Mouse (Mus musculus) hindbrain, embryonic 11.5 days (tissue): Measurements from ENCODE around the gene Dvl1. TPM values are rescaled to one million over a fixed set of nuclear protein-coding genes. Genes with fewer than 3 reads are reported as not detected.

Experiments
- ATAC-seq: fragments of 200-750 bp; cut with Nextera tagmentation; 2 replicates; pipeline ENCODE4 v1.8.0; 2017; ENCODE audit warnings: mild to moderate bottlenecking, moderate TSS enrichment, moderate library complexity; ENCODE audit not compliant: low FRiP score
- DNase-seq: peaks from one replicate; pipeline ENCODE4 v3.0.0-alpha.2; 2015; ENCODE audit warnings: low spot score
- H3K27ac ChIP-seq: fragments of 300-500 bp; sonication (generic); 2 replicates; pipeline ENCODE4 v1.5.1; 2014; ENCODE audit warnings: mild to moderate bottlenecking, low read depth, low read length
- H3K27me3 ChIP-seq: fragments of 300-500 bp; sonication (generic); 2 replicates; pipeline ENCODE4 v1.6.1; 2014; ENCODE audit warnings: mild to moderate bottlenecking, low read length, moderate library complexity, mixed read lengths; ENCODE audit not compliant: control insufficient read depth, insufficient read depth
- H3K36me3 ChIP-seq: fragments of 300-500 bp; sonication (generic); 2 replicates; pipeline ENCODE4 v1.6.1; 2014; ENCODE audit warnings: mild to moderate bottlenecking, low read length, moderate library complexity, mixed read lengths; ENCODE audit not compliant: control insufficient read depth, insufficient read depth
- H3K4me1 ChIP-seq: fragments of 300-500 bp; sonication (generic); replicated peaks from 2 replicates; pipeline ENCODE4 v1.6.1; 2014; ENCODE audit warnings: low read length, mixed read lengths; ENCODE audit not compliant: control insufficient read depth, insufficient read depth
- H3K4me2 ChIP-seq: fragments of 300-500 bp; sonication (generic); replicated peaks from 2 replicates; pipeline ENCODE4 v1.6.1; 2014; ENCODE audit warnings: mild to moderate bottlenecking, low read depth, low read length
- H3K4me3 ChIP-seq: fragments of 300-500 bp; sonication (generic); 2 replicates; pipeline ENCODE4 v1.5.1; 2014; ENCODE audit warnings: low read depth, low read length
- H3K9ac ChIP-seq: fragments of 300-500 bp; sonication (generic); 2 replicates; pipeline ENCODE4 v1.6.1; 2014; ENCODE audit warnings: low read depth, low read length
- H3K9me3 ChIP-seq: fragments of 300-500 bp; sonication (generic); 2 replicates; pipeline ENCODE4 v1.6.1; 2016; ENCODE audit warnings: low read length; ENCODE audit not compliant: control insufficient read depth
- WGBS: fragments of 180-500 bp; shearing (Covaris S2); extraction: QIAGEN DNeasy Blood & Tissue Kit; methylation state at CpG from one replicate; pipeline ENCODE4 v1.1.7; 2014; 5-methylcytosine and 5-hydroxymethylcytosine counted together
- polyA plus RNA-seq: library from polyadenylated mRNA; unstranded; fragments of >200 nt; fragmentation: Nextera tagmentation; extraction: Ambion mirVana; gene quantifications from 2 replicates; pipeline ENCODE4 v1.2.1, GENCODE M21; 2014

Gene Dvl1
- polyA plus RNA-seq = 7.5 and 8.8 TPM in 2 replicates

- H3K4me2 ChIP-seq = peak within 1 kb of the TSS; percentile 78
- peak within 1 kb of the TSS; percentile 92 for H3K9ac ChIP-seq
- no peaks in the 10 kb centered on the region for H3K9me3 ChIP-seq
- WGBS = 5% methylated on average over 32 of the region's 65 CpGs
- peak within 1 kb of the TSS; percentile 77 for H3K4me3 ChIP-seq
- H3K27me3 ChIP-seq = no peaks in the 10 kb centered on the region
- ATAC-seq = peak; percentile 93
- H3K4me1 ChIP-seq = peaks cover 7% of the 10 kb centered on the region
- H3K27ac ChIP-seq = peak within 1 kb of the TSS; percentile 27; the same call in 1 of the 2 replicates
- no peaks in the 10 kb centered on the region for H3K36me3 ChIP-seq
- DNase-seq = peak; percentile 96
Observed at GRCm38 (mm10) chr4:155846871-155847578, at the start of gene Dvl1. TSS of gene Dvl1 (plus strand) at chr4:155847402.

GRCm38 (mm10) chr4:155802075-155802474, 45.1 kb upstream of the Dvl1 start:
- 100% methylated on average over 1 of the region's 1 CpGs for WGBS
- Histone ChIP-seq H3K4me3 (no peak overlapping the region), H3K4me1 (peaks cover 6% of the 10 kb centered on the region; the same call in 1 of the 2 replicates), H3K9me3 (no peaks in the 10 kb centered on the region), H3K9ac (no peak overlapping the region), H3K27me3 (no peaks in the 10 kb centered on the region), H3K27ac (no peak overlapping the region), H3K4me2 (no peak overlapping the region), H3K36me3 (no peaks in the 10 kb centered on the region)
- DNase-seq = no peak
- no peak for ATAC-seq

GRCm38 (mm10) chr4:155802741-155803339, 44.4 kb upstream of the Dvl1 start, which contains the start of gene Mrpl20:
TSS of gene Mrpl20 (plus strand) at chr4:155802878.
- DNase-seq = peak; percentile 33
- 10% methylated on average over 12 of the region's 12 CpGs for WGBS
- H3K4me2 ChIP-seq = peak within 1 kb of the TSS; percentile 40
- no peaks in the 10 kb centered on the region for H3K27me3 ChIP-seq
- peak within 1 kb of the TSS; percentile 73 for H3K9ac ChIP-seq
- peaks cover 6% of the 10 kb centered on the region; the same call in 1 of the 2 replicates for H3K4me1 ChIP-seq
- peak within 1 kb of the TSS; percentile 73 for H3K4me3 ChIP-seq
- H3K36me3 ChIP-seq = 0 out of 2 replicates have a peak, but pooled peaks cover under 1% of the 10 kb centered on the region
- no peaks in the 10 kb centered on the region for H3K9me3 ChIP-seq
- peak; percentile 52 for ATAC-seq
- H3K27ac ChIP-seq = peak within 1 kb of the TSS; percentile 43; the same call in 1 of the 2 replicates

GRCm38 (mm10) chr4:155803340-155804041, 43.7 kb upstream of the Dvl1 start:
- Histone ChIP-seq H3K9me3 (no peaks in the 10 kb centered on the region), H3K9ac (peak overlapping the region; percentile 73), H3K27me3 (no peaks in the 10 kb centered on the region), H3K27ac (peak overlapping the region; percentile 43; the same call in 1 of the 2 replicates), H3K4me2 (peak overlapping the region; percentile 40), H3K4me3 (peak overlapping the region; percentile 73), H3K4me1 (peaks cover 6% of the 10 kb centered on the region; the same call in 1 of the 2 replicates), H3K36me3 (peaks cover 3% of the 10 kb centered on the region; the same call in 1 of the 2 replicates)
- WGBS = under 1% methylated on average over 58 of the region's 58 CpGs
- DNase-seq = peak; percentile 98
- peak; percentile 98 for ATAC-seq

GRCm38 (mm10) chr4:155807841-155808240, 39.4 kb upstream of the Dvl1 start:
- no peak overlapping the region for H3K4me2 ChIP-seq
- 93% methylated on average over 3 of the region's 3 CpGs for WGBS
- DNase-seq = no peak
- no peaks in the 10 kb centered on the region for H3K27me3 ChIP-seq
- no peak overlapping the region for H3K27ac ChIP-seq
- H3K4me3 ChIP-seq = no peak overlapping the region
- H3K4me1 ChIP-seq = peaks cover 4% of the 10 kb centered on the region; the same call in 1 of the 2 replicates
- peaks cover 11% of the 10 kb centered on the region; the same call in 1 of the 2 replicates for H3K36me3 ChIP-seq
- no peak for ATAC-seq
- H3K9ac ChIP-seq = no peak overlapping the region
- H3K9me3 ChIP-seq = no peaks in the 10 kb centered on the region

- no peaks in the 10 kb centered on the region for H3K27me3 ChIP-seq
- peaks cover 26% of the 10 kb centered on the region for H3K36me3 ChIP-seq
- no peaks in the 10 kb centered on the region for H3K9me3 ChIP-seq
- DNase-seq (peak; percentile 97), ATAC-seq (peak; percentile 98)
- peak within 1 kb of the TSS; percentile 93 for H3K4me2 ChIP-seq
- H3K4me3 ChIP-seq = peak within 1 kb of the TSS; percentile 100
- under 1% methylated on average over 58 of the region's 60 CpGs for WGBS
- peaks cover 7% of the 10 kb centered on the region for H3K4me1 ChIP-seq
- H3K9ac ChIP-seq = peak within 1 kb of the TSS; percentile 99
- peak within 1 kb of the TSS; percentile 82 for H3K27ac ChIP-seq
Observed at GRCm38 (mm10) chr4:155811929-155812664, 35.1 kb upstream of the Dvl1 start, which contains the start of gene Ccnl2. TSS of gene Ccnl2 (plus strand) at chr4:155812489.

GRCm38 (mm10) chr4:155812665-155813181, 34.5 kb upstream of the Dvl1 start:
- WGBS = 0% methylated on average over 49 of the region's 49 CpGs
- H3K9ac ChIP-seq = peak overlapping the region; percentile 99
- no peaks in the 10 kb centered on the region for H3K9me3 ChIP-seq
- peak; percentile 57 for DNase-seq
- ATAC-seq = peak; percentile 53
- peak overlapping the region; percentile 82 for H3K27ac ChIP-seq
- H3K4me2 ChIP-seq = peak overlapping the region; percentile 93
- H3K36me3 ChIP-seq = peaks cover 26% of the 10 kb centered on the region
- peaks cover 7% of the 10 kb centered on the region for H3K4me1 ChIP-seq
- H3K4me3 ChIP-seq = peak overlapping the region; percentile 100
- H3K27me3 ChIP-seq = no peaks in the 10 kb centered on the region

- Histone ChIP-seq H3K27me3 (no peaks in the 10 kb centered on the region), H3K36me3 (peaks cover 31% of the 10 kb centered on the region), H3K9ac (no peak overlapping the region), H3K4me1 (peaks cover 7% of the 10 kb centered on the region), H3K4me2 (no peak overlapping the region), H3K27ac (no peak overlapping the region), H3K9me3 (no peaks in the 10 kb centered on the region), H3K4me3 (no peak overlapping the region)
- 79% methylated on average over 4 of the region's 4 CpGs for WGBS
- DNase-seq (no peak), ATAC-seq (no peak)
Observed at GRCm38 (mm10) chr4:155817533-155817932, 29.7 kb upstream of the Dvl1 start.
